Mouse (Mus musculus) heart, embryonic 11.5 days (tissue): ENCODE data around the gene 1700037C18Rik. TPM values are rescaled to one million over a fixed set of nuclear protein-coding genes. Genes with fewer than 3 reads are reported as not detected.
A peak's percentile ranks its signal among the peaks of the same experiment; 100 is the strongest.

Experiments
- ATAC-seq: fragments of 200-750 bp; cut with Nextera tagmentation; replicated peaks from 2 replicates; pipeline ENCODE4 v1.8.0; 2017; ENCODE audit warnings: moderate library complexity; ENCODE audit not compliant: insufficient number of reproducible peaks, low FRiP score, low TSS enrichment
- H3K27ac ChIP-seq: fragments of 300-500 bp; sonication (generic); 2 replicates; pipeline ENCODE4 v1.5.1; 2014; ENCODE audit warnings: mild to moderate bottlenecking, low read depth, low read length
- H3K27me3 ChIP-seq: fragments of 300-500 bp; sonication (generic); 2 replicates; pipeline ENCODE4 v1.6.1; 2014; ENCODE audit warnings: mild to moderate bottlenecking, low read length, mixed read lengths; ENCODE audit not compliant: control insufficient read depth, insufficient read depth
- H3K36me3 ChIP-seq: fragments of 300-500 bp; sonication (generic); 2 replicates; pipeline ENCODE4 v1.6.1; 2014; ENCODE audit warnings: mild to moderate bottlenecking, low read length, moderate library complexity, mixed read lengths; ENCODE audit not compliant: control insufficient read depth, insufficient read depth
- H3K4me1 ChIP-seq: fragments of 300-500 bp; sonication (generic); 2 replicates; pipeline ENCODE4 v1.6.1; 2014; ENCODE audit warnings: low read length; ENCODE audit not compliant: control insufficient read depth, insufficient read depth
- H3K4me2 ChIP-seq: fragments of 300-500 bp; sonication (generic); 2 replicates; pipeline ENCODE4 v1.6.1; 2014; ENCODE audit warnings: mild to moderate bottlenecking, moderate library complexity
- H3K4me3 ChIP-seq: fragments of 300-500 bp; sonication (generic); 2 replicates; pipeline ENCODE4 v1.5.1; 2014; ENCODE audit warnings: low read depth, low read length
- H3K9ac ChIP-seq: fragments of 300-500 bp; sonication (generic); 2 replicates; pipeline ENCODE4 v1.6.1; 2014; ENCODE audit warnings: mild to moderate bottlenecking, low read depth, low read length, moderate library complexity
- H3K9me3 ChIP-seq: fragments of 300-500 bp; sonication (generic); replicated peaks from 2 replicates; pipeline ENCODE4 v1.6.1; 2016; ENCODE audit warnings: low read length; ENCODE audit not compliant: control insufficient read depth
- WGBS: fragments of 180-500 bp; shearing (Covaris S2); extraction: QIAGEN DNeasy Blood & Tissue Kit; methylation state at CpG from one replicate; pipeline ENCODE4 v1.1.7; 2014; ENCODE audit not compliant: insufficient replicate concordance; 5-methylcytosine and 5-hydroxymethylcytosine counted together
- polyA plus RNA-seq: library from polyadenylated mRNA; unstranded; fragments of >200 nt; fragmentation: Nextera tagmentation; extraction: Ambion mirVana; gene quantifications from 2 replicates; pipeline ENCODE4 v1.2.1, GENCODE M21; 2014

The 1700037C18Rik gene
- polyA plus RNA-seq = 5.4 and 7.1 TPM in 2 replicates

GRCm38 (mm10) chr16:3908537-3909111 lies at the start of gene 1700037C18Rik, which contains the start of gene Cluap1:
Gene 1700037C18Rik (minus strand): TSS chr16:3908689.
Gene Cluap1 (plus strand): TSS chr16:3908801.
- H3K27ac ChIP-seq = peak within 1 kb of the TSS; percentile 60
- peak within 1 kb of the TSS; percentile 80 for H3K9ac ChIP-seq
- under 1% methylated on average over 33 of the region's 33 CpGs for WGBS
- no peaks in the 10 kb centered on the region for H3K27me3 ChIP-seq
- no peaks in the 10 kb centered on the region for H3K9me3 ChIP-seq
- H3K4me1 ChIP-seq = peaks cover 5% of the 10 kb centered on the region; the same call in 1 of the 2 replicates
- peaks cover 19% of the 10 kb centered on the region for H3K36me3 ChIP-seq
- ATAC-seq = peak; percentile 97
- H3K4me3 ChIP-seq = peak within 1 kb of the TSS; percentile 68
- H3K4me2 ChIP-seq = peak within 1 kb of the TSS; percentile 90

DNA sequence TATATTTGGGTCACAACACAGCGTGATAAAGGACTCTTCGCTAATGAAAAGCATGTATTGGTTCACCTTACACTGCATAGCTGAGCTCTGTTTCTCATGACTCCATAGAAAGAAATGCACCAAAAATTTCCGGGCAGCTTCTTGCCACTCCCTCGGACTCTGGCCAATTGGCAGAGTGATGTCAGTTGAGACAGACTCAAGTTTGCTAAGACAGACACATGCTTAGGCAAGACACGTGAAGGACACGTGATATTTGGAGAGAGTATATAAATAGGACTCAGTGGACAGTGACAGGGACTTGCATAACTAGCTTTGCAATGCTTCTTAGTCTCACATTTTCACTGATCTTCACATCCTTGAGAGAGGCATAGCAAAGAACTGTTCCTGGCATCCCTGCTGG lies 47.9 kb upstream of the 1700037C18Rik start:
- WGBS = 79% methylated on average over 6 of the region's 6 CpGs
- Histone ChIP-seq H3K27ac (no peak overlapping the region), H3K4me1 (no peaks in the 10 kb centered on the region), H3K4me3 (no peak overlapping the region), H3K27me3 (no peaks in the 10 kb centered on the region), H3K4me2 (no peak overlapping the region), H3K9me3 (no peaks in the 10 kb centered on the region), H3K36me3 (no peaks in the 10 kb centered on the region), H3K9ac (no peak overlapping the region)
- ATAC-seq = no peak

GRCm38 (mm10) chr16:3951141-3951540 lies 42.7 kb upstream of the 1700037C18Rik start:
- Histone ChIP-seq H3K27ac (no peak overlapping the region), H3K4me2 (no peak overlapping the region), H3K27me3 (no peaks in the 10 kb centered on the region), H3K9ac (no peak overlapping the region), H3K36me3 (no peaks in the 10 kb centered on the region), H3K9me3 (no peaks in the 10 kb centered on the region), H3K4me1 (no peaks in the 10 kb centered on the region), H3K4me3 (no peak overlapping the region)
- no peak for ATAC-seq
- WGBS = 92% methylated on average over 1 of the region's 1 CpGs

GRCm38 (mm10) chr16:3934701-3935100 lies 26.2 kb upstream of the 1700037C18Rik start:
- Histone ChIP-seq H3K27ac (no peak overlapping the region), H3K27me3 (no peaks in the 10 kb centered on the region), H3K36me3 (peaks cover 10% of the 10 kb centered on the region; the same call in 1 of the 2 replicates), H3K9me3 (no peaks in the 10 kb centered on the region), H3K4me2 (no peak overlapping the region), H3K4me3 (no peak overlapping the region), H3K9ac (no peak overlapping the region), H3K4me1 (no peaks in the 10 kb centered on the region)
- no peak for ATAC-seq
- 81% methylated on average over 4 of the region's 4 CpGs for WGBS

GRCm38 (mm10) chr16:3934091-3934490 lies 25.6 kb upstream of the 1700037C18Rik start:
- Histone ChIP-seq H3K4me3 (no peak overlapping the region), H3K4me2 (no peak overlapping the region), H3K9me3 (no peaks in the 10 kb centered on the region), H3K4me1 (no peaks in the 10 kb centered on the region), H3K36me3 (peaks cover 10% of the 10 kb centered on the region; the same call in 1 of the 2 replicates), H3K27ac (no peak overlapping the region), H3K9ac (no peak overlapping the region), H3K27me3 (no peaks in the 10 kb centered on the region)
- 85% methylated on average over 1 of the region's 1 CpGs for WGBS
- ATAC-seq = no peak

DNA sequence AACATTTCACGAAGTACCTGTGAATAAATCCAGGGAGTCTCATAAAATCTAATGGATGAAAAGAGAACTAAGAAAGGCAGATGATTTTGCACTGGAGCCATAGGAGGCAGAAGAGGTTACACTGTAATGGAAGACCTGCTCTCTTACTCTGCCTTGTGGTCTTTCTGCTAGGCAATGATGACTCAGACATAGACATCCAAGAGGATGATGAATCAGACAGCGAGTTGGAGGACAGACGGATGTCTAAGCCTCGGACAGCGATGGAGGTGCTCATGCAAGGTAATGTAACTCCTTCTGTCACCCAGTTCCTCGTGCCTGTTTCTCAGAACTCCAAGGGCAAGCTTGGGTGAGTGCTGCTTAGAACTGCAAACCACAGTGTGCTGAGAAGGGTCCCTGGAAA lies 25.0 kb upstream of the 1700037C18Rik start:
- peaks cover 9% of the 10 kb centered on the region; the same call in 1 of the 2 replicates for H3K36me3 ChIP-seq

DNA sequence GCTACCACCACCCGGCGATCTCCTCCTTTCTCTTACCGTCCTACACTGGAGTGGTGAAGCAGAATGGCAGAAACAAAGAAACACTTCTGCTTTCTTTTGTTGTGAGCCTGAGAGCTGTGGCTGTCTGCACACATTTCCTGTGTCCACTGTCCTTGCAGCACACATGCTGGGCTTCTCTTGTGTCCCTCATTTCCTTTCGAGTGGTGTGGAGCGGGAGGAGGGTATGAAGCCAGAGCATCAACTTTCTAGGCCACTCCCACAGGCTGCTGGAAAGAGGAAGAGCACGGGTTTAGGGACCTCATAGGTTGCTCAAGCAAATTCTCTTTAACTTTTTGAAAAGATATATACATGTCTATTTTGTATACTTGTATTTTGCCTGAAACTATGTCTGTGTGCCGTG lies 20.7 kb upstream of the 1700037C18Rik start:
- H3K9me3 ChIP-seq = no peaks in the 10 kb centered on the region
- no peak overlapping the region for H3K9ac ChIP-seq
- ATAC-seq = no peak
- H3K27me3 ChIP-seq = no peaks in the 10 kb centered on the region
- H3K4me2 ChIP-seq = no peak overlapping the region
- peaks cover 17% of the 10 kb centered on the region for H3K36me3 ChIP-seq
- WGBS = 73% methylated on average over 7 of the region's 7 CpGs
- H3K27ac ChIP-seq = no peak overlapping the region
- no peak overlapping the region for H3K4me3 ChIP-seq
- H3K4me1 ChIP-seq = no peaks in the 10 kb centered on the region

More for the DNA sequence above, 25.0 kb upstream of the 1700037C18Rik start:
- Histone ChIP-seq H3K9me3 (no peaks in the 10 kb centered on the region), H3K4me3 (no peak overlapping the region), H3K9ac (no peak overlapping the region; the same call in 1 of the 2 replicates), H3K27me3 (no peaks in the 10 kb centered on the region), H3K4me2 (no peak overlapping the region), H3K4me1 (no peaks in the 10 kb centered on the region), H3K27ac (no peak overlapping the region)
- 83% methylated on average over 6 of the region's 6 CpGs for WGBS
- ATAC-seq = no peak

DNA sequence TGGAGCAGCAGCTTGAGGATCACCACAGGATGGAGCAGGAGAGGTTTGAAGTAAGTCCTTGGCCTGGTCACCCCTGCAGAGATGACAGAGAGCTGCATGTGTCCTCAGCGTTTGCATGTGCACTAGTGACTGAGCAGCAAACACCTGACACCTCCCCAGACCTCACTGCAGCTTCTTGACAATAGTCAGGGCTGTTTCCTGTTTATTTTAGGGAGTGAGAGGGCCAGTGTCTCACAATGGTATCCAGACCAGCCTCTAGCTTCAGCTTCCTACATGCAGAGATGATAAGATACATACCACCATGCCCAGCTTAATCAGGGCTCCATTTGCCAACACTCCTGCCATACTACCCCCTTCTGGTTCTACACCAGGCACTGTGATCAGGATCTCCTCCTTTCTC lies 20.1 kb upstream of the 1700037C18Rik start:
- Histone ChIP-seq H3K36me3 (peaks cover 19% of the 10 kb centered on the region), H3K4me1 (no peaks in the 10 kb centered on the region), H3K4me3 (no peak overlapping the region), H3K9ac (no peak overlapping the region), H3K4me2 (no peak overlapping the region), H3K27me3 (no peaks in the 10 kb centered on the region), H3K27ac (no peak overlapping the region), H3K9me3 (no peaks in the 10 kb centered on the region)
- no peak for ATAC-seq
- 42% methylated on average over 1 of the region's 1 CpGs for WGBS

DNA sequence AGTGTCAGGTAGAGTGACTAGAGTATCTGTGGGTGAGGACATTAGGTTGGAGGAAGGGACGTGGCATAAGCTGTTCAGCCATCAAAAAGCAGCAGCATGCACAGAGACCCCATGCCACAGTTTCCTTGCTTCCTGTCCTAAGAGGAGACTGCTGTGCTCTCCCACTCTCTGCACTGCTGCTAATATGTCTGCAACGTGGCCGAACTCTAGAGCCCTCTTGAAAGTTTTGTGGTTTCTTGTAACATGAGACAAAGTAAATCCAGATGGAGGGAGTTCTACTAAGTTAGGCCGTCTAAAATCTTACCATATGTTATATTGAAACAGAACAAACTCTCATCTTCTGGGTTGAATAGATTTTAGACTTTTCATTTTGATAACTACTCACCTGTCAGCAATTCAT lies 15.5 kb upstream of the 1700037C18Rik start:
- no peaks in the 10 kb centered on the region for H3K9me3 ChIP-seq
- H3K4me1 ChIP-seq = no peaks in the 10 kb centered on the region
- H3K9ac ChIP-seq = no peak overlapping the region
- H3K4me2 ChIP-seq = no peak overlapping the region
- H3K4me3 ChIP-seq = no peak overlapping the region
- H3K27me3 ChIP-seq = no peaks in the 10 kb centered on the region
- no peak for ATAC-seq
- H3K36me3 ChIP-seq = peaks cover 19% of the 10 kb centered on the region
- no peak overlapping the region for H3K27ac ChIP-seq
- 72% methylated on average over 4 of the region's 4 CpGs for WGBS
